Mouse (Mus musculus) olfactory bulb, adult 2 months (tissue): ENCODE data around the gene Gm3298.
"Not testable (repeated sequence)": the region's sequence is repeated elsewhere in the genome, so short reads cannot be mapped to it uniquely, and the experiment has no call there.

Experiments used
- CTCF ChIP-seq: fragments of 200-500 bp; IDR thresholded peaks from 2 replicates; pipeline ENCODE4 v1.5.1; 2012; ENCODE audit warnings: low read depth, mild to moderate bottlenecking, low read length, moderate library complexity; ENCODE audit not compliant: insufficient read depth
- POLR2A ChIP-seq: fragments of 200-500 bp; IDR thresholded peaks from 2 replicates; pipeline ENCODE4 v1.6.1; 2012; ENCODE audit warnings: mild to moderate bottlenecking, low read depth, low read length, moderate library complexity; ENCODE audit not compliant: insufficient read depth

GRCm38 (mm10) chr14:5050329-5050728 is 34.6 kb downstream of the Gm3298 start, which contains the start of gene 4930555G01Rik:
- TF ChIP-seq CTCF, POLR2A: not testable (repeated sequence)
